Mouse (Mus musculus): ENCODE measurements around the gene Zfp511. TPM values are rescaled to one million over a fixed set of nuclear protein-coding genes. Genes with fewer than 3 reads are reported as not detected.

The Zfp511 gene
- polyA plus RNA-seq, 1 experiment from 2014 or later = 34.6 TPM

- Histone ChIP-seq H3K4me3 (ENCODE audit: control insufficient read depth in 1 of 2, insufficient read depth in 1 of 2, low read depth in 1 of 2, low read length in 2 of 2) (no peak overlapping the region), H3K27me3 (ENCODE audit: control insufficient read depth, insufficient read depth, low read length) (peaks cover 47% of the 10 kb centered on the region), H3K36me3 (ENCODE audit: control insufficient read depth, insufficient read depth, low read length) (no peaks in the 10 kb centered on the region), H3K27ac (replicated peaks in 1 of 2; ENCODE audit: control insufficient read depth in 1 of 2, insufficient read depth in 1 of 2, low read depth in 2 of 2, low read length in 2 of 2) (no peak overlapping the region), H3K9me3 (ENCODE audit: control insufficient read depth, low read length) (no peaks in the 10 kb centered on the region), H3K4me1 (ENCODE audit: control insufficient read depth in 2 of 2, insufficient read depth in 2 of 2, low read length in 2 of 2) (peaks cover 0 to 4% of the 10 kb centered on the region in 2 experiments; a peak in 1 of 4 replicates), H3K4me2 (ENCODE audit: low read length) (no peak overlapping the region), H3K9ac (ENCODE audit: low read length) (no peak overlapping the region)
- 6% methylated on average over 5 of the region's 5 CpGs for WGBS
- ATAC-seq (ENCODE audit: insufficient number of reproducible peaks, insufficient read depth, low FRiP score, low read depth) = no peak
These were observed 42.5 kb downstream of the Zfp511 start for GRCm38 (mm10) chr7:140078711-140079110.

DNA sequence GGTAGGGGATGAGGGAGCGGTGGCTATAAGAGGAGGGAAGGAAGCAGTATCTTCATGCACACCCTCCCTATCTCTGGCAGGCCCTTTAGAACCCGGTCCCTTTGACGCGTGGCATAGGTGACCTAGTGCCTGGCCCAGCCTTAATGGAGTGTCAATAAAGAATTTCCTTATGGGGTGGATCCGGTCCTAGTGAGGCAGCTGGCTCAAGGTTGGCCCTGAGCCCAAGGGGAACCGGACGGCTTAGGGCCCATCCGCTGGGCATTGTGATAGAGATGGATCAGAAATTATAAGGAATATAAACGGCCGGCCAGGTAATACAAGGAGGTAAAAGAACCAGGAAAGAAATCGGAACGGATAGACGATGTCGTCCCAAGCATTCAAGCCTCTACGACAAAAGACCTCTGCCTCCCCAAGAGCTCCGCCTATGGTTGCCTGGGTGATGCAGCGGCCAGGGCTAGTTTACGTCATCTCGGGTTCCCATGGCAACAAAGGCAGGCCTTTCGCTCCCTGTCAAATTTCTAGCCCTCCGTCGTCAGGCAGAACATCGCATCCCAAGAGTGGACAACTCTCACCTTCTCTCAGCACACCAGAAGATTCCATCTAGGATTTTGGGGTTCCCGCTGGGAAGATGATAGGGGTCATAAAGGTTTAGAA lies 44.4 kb downstream of the Zfp511 start:
- H3K27me3 ChIP-seq (ENCODE audit: control insufficient read depth, insufficient read depth, low read length) = peaks cover 44% of the 10 kb centered on the region
- no peak overlapping the region for H3K27ac ChIP-seq (replicated peaks in 1 of 2; ENCODE audit: control insufficient read depth in 1 of 2, insufficient read depth in 1 of 2, low read depth in 2 of 2, low read length in 2 of 2)
- H3K36me3 ChIP-seq (ENCODE audit: control insufficient read depth, insufficient read depth, low read length) = no peaks in the 10 kb centered on the region
- H3K9me3 ChIP-seq (ENCODE audit: control insufficient read depth, low read length) = no peaks in the 10 kb centered on the region
- no peak overlapping the region for H3K9ac ChIP-seq (ENCODE audit: low read length)
- whole genome bisulfite sequencing = 5% methylated on average over 24 of the region's 24 CpGs
- peak overlapping the region; percentile 6 to 15; a peak in 1 of 4 replicates for H3K4me3 ChIP-seq (ENCODE audit: control insufficient read depth in 1 of 2, insufficient read depth in 1 of 2, low read depth in 1 of 2, low read length in 2 of 2)
- peak overlapping the region; percentile 45 for H3K4me2 ChIP-seq (ENCODE audit: low read length)
- H3K4me1 ChIP-seq (ENCODE audit: control insufficient read depth in 2 of 2, insufficient read depth in 2 of 2, low read length in 2 of 2) = peaks cover 0 to 4% of the 10 kb centered on the region in 2 experiments; a peak in 1 of 4 replicates
- no peak; the same call in 1 of the 2 replicates for ATAC-seq (ENCODE audit: insufficient number of reproducible peaks, insufficient read depth, low FRiP score, low read depth)

- Histone ChIP-seq H3K9me3 (ENCODE audit: control insufficient read depth, low read length) (no peaks in the 10 kb centered on the region), H3K9ac (ENCODE audit: low read length) (no peak overlapping the region), H3K4me3 (ENCODE audit: control insufficient read depth in 1 of 2, insufficient read depth in 1 of 2, low read depth in 1 of 2, low read length in 2 of 2) (no peak overlapping the region), H3K36me3 (ENCODE audit: control insufficient read depth, insufficient read depth, low read length) (no peaks in the 10 kb centered on the region), H3K27me3 (ENCODE audit: control insufficient read depth, insufficient read depth, low read length) (peaks cover 42% of the 10 kb centered on the region), H3K4me1 (ENCODE audit: control insufficient read depth in 2 of 2, insufficient read depth in 2 of 2, low read length in 2 of 2) (peaks cover 0 to 4% of the 10 kb centered on the region in 2 experiments; a peak in 1 of 4 replicates), H3K27ac (replicated peaks in 1 of 2; ENCODE audit: control insufficient read depth in 1 of 2, insufficient read depth in 1 of 2, low read depth in 2 of 2, low read length in 2 of 2) (no peak overlapping the region), H3K4me2 (ENCODE audit: low read length) (no peak overlapping the region)
- WGBS = 22% methylated on average over 20 of the region's 20 CpGs
- ATAC-seq (ENCODE audit: insufficient number of reproducible peaks, insufficient read depth, low FRiP score, low read depth) = no peak
These were observed 45.4 kb downstream of the Zfp511 start for GRCm38 (mm10) chr7:140081408-140082241.

DNA sequence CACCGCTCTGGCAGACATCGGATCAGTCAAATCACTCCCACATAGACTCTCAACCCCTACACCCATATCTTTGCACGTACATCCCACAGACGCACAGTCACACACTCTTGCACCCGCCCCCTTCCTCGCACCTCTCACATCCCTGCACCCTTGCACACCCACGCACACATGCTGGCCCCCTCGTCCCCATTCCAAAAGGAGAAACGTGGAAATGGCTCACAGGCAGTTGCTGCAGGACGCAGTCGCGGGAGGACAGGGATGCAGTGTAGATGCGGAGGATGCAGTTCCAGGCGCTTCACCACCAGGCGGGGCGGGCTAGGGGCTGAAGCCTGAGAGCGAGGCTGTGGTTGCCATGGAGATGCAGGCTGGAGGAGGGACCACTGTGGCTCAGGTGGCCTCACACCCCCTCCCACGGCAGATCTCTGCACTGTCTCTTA lies 46.1 kb downstream of the Zfp511 start, which contains the start of gene Caly:
TSS of gene Caly (minus strand) at position 307 of the 437 bp plus-strand sequence.
- peaks cover 42% of the 10 kb centered on the region for H3K27me3 ChIP-seq (ENCODE audit: control insufficient read depth, insufficient read depth, low read length)
- H3K4me1 ChIP-seq (ENCODE audit: control insufficient read depth in 2 of 2, insufficient read depth in 2 of 2, low read length in 2 of 2) = peaks cover 0 to 4% of the 10 kb centered on the region in 2 experiments; a peak in 1 of 4 replicates
- no peak for ATAC-seq (ENCODE audit: insufficient number of reproducible peaks, insufficient read depth, low FRiP score, low read depth)
- no peak within 1 kb of the TSS for H3K27ac ChIP-seq (replicated peaks in 1 of 2; ENCODE audit: control insufficient read depth in 1 of 2, insufficient read depth in 1 of 2, low read depth in 2 of 2, low read length in 2 of 2)
- no peaks in the 10 kb centered on the region for H3K36me3 ChIP-seq (ENCODE audit: control insufficient read depth, insufficient read depth, low read length)
- no peak within 1 kb of the TSS for H3K9ac ChIP-seq (ENCODE audit: low read length)
- H3K9me3 ChIP-seq (ENCODE audit: control insufficient read depth, low read length) = no peaks in the 10 kb centered on the region
- H3K4me2 ChIP-seq (ENCODE audit: low read length) = no peak within 1 kb of the TSS
- WGBS = 9% methylated on average over 18 of the region's 18 CpGs
- H3K4me3 ChIP-seq (ENCODE audit: control insufficient read depth in 1 of 2, insufficient read depth in 1 of 2, low read depth in 1 of 2, low read length in 2 of 2) = no peak within 1 kb of the TSS

Small RNAs within 50 kb of the gene (microRNA-seq; reads per million reads assigned to microRNA genes)
- 2.0 reads per million for gene Mir7062

Other genes with a start within 250 kb of the Zfp511 start
- gene Adgra1, start 202.2 kb upstream of the Zfp511 start, polyA plus RNA-seq (2014; fragmentation: Nextera tagmentation; extraction: Ambion mirVana) = 0.19 TPM in 1 of 2 replicates, not detected in the other
- gene Kndc1, start 141.7 kb upstream of the Zfp511 start, polyA plus RNA-seq (2014; fragmentation: Nextera tagmentation; extraction: Ambion mirVana) = 0.09 and 0.16 TPM in 2 replicates
- gene Utf1, start 92.6 kb upstream of the Zfp511 start, polyA plus RNA-seq (2014; fragmentation: Nextera tagmentation; extraction: Ambion mirVana) = not detected in 2 replicates
- 0.22 TPM in 1 of 2 replicates, not detected in the other for gene 6430531B16Rik, start 57.6 kb upstream of the Zfp511 start, polyA plus RNA-seq (2014; fragmentation: Nextera tagmentation; extraction: Ambion mirVana)
- 0.82 and 1.5 TPM in 2 replicates for gene Adam8, start 43.8 kb upstream of the Zfp511 start, polyA plus RNA-seq (2014; fragmentation: Nextera tagmentation; extraction: Ambion mirVana)
- gene Tubgcp2, start 278 bp downstream of the Zfp511 start, polyA plus RNA-seq (2014; fragmentation: Nextera tagmentation; extraction: Ambion mirVana) = 32.8 and 34.2 TPM in 2 replicates
- not detected in 2 replicates for gene Msx3, start 12.7 kb downstream of the Zfp511 start, polyA plus RNA-seq (2014; fragmentation: Nextera tagmentation; extraction: Ambion mirVana)
- gene Caly, start 46.2 kb downstream of the Zfp511 start, polyA plus RNA-seq (2014; fragmentation: Nextera tagmentation; extraction: Ambion mirVana) = 0.20 and 0.42 TPM in 2 replicates
- 0.59 TPM in 1 of 2 replicates, not detected in the other for gene Prap1, start 57.0 kb downstream of the Zfp511 start, polyA plus RNA-seq (2014; fragmentation: Nextera tagmentation; extraction: Ambion mirVana)
- 108 and 111 TPM in 2 replicates for gene Fuom, start 66.0 kb downstream of the Zfp511 start, polyA plus RNA-seq (2014; fragmentation: Nextera tagmentation; extraction: Ambion mirVana)
- 12.4 and 12.5 TPM in 2 replicates for gene Paox, start 79.4 kb downstream of the Zfp511 start, polyA plus RNA-seq (2014; fragmentation: Nextera tagmentation; extraction: Ambion mirVana)
- 220 and 227 TPM in 2 replicates for gene Echs1, start 80.1 kb downstream of the Zfp511 start, polyA plus RNA-seq (2014; fragmentation: Nextera tagmentation; extraction: Ambion mirVana)
- gene Mtg1, start 101.2 kb downstream of the Zfp511 start, polyA plus RNA-seq (2014; fragmentation: Nextera tagmentation; extraction: Ambion mirVana) = 38.2 and 40.8 TPM in 2 replicates
- gene Sprn, start 118.5 kb downstream of the Zfp511 start, polyA plus RNA-seq (2014; fragmentation: Nextera tagmentation; extraction: Ambion mirVana) = 0.11 TPM in 1 of 2 replicates, not detected in the other
- not detected in 2 replicates for gene Olfr522, start 128.4 kb downstream of the Zfp511 start, polyA plus RNA-seq (2014; fragmentation: Nextera tagmentation; extraction: Ambion mirVana)
- not detected in 2 replicates for gene Olfr523, start 136.8 kb downstream of the Zfp511 start, polyA plus RNA-seq (2014; fragmentation: Nextera tagmentation; extraction: Ambion mirVana)
- gene Olfr524, start 169.6 kb downstream of the Zfp511 start, polyA plus RNA-seq (2014; fragmentation: Nextera tagmentation; extraction: Ambion mirVana) = not detected in 2 replicates
- not detected in 2 replicates for gene Cd163l1, start 181.9 kb downstream of the Zfp511 start, polyA plus RNA-seq (2014; fragmentation: Nextera tagmentation; extraction: Ambion mirVana)
- not detected in 2 replicates for gene 5830411N06Rik, start 210.9 kb downstream of the Zfp511 start, polyA plus RNA-seq (2014; fragmentation: Nextera tagmentation; extraction: Ambion mirVana)

Measured in heart, embryonic 14.5 days (tissue).